Mouse (Mus musculus): Measurements from ENCODE around the gene Notch3. TPM values are rescaled to one million over a fixed set of nuclear protein-coding genes. Genes with fewer than 3 reads are reported as not detected.
A peak's percentile ranks its signal among the peaks of the same experiment; 100 is the strongest.
"Not testable (repeated sequence)": the region's sequence is repeated elsewhere in the genome, so short reads cannot be mapped to it uniquely, and the experiment has no call there.

Gene Notch3
- polyA plus RNA-seq, 1 experiment from 2014 or later: 6.4 TPM

- Histone ChIP-seq H3K9me3 (replicated peaks) (no peaks in the 10 kb centered on the region), H3K27ac (no peak overlapping the region), H3K4me1 (replicated peaks) (peaks cover 39% of the 10 kb centered on the region), H3K4me3 (no peak overlapping the region), H3K36me3 (no peaks in the 10 kb centered on the region), H3K27me3 (peaks cover 6% of the 10 kb centered on the region; the same call in 1 of the 2 replicates), H3K4me2 (no peak overlapping the region), H3K9ac (no peak overlapping the region)
- WGBS: 37% methylated on average over 5 of the region's 5 CpGs
- no peak; the same call in 1 of the 2 replicates for ATAC-seq (replicated peaks; ENCODE audit: insufficient number of reproducible peaks, insufficient read depth, low FRiP score, low read depth)
Measured at GRCm38 (mm10) chr17:32117287-32117871, 49.3 kb downstream of the Notch3 start.

GRCm38 (mm10) chr17:32116586-32117286 is 49.9 kb downstream of the Notch3 start:
- Histone ChIP-seq H3K27ac (no peak overlapping the region), H3K36me3 (no peaks in the 10 kb centered on the region), H3K4me1 (replicated peaks) (peaks cover 32% of the 10 kb centered on the region), H3K4me2 (no peak overlapping the region), H3K9me3 (replicated peaks) (no peaks in the 10 kb centered on the region), H3K9ac (no peak overlapping the region), H3K4me3 (no peak overlapping the region), H3K27me3 (peaks cover 6% of the 10 kb centered on the region; the same call in 1 of the 2 replicates)
- WGBS: 80% methylated on average over 6 of the region's 6 CpGs
- ATAC-seq (replicated peaks; ENCODE audit: insufficient number of reproducible peaks, insufficient read depth, low FRiP score, low read depth): no peak

GRCm38 (mm10) chr17:32114486-32114885 is 52.2 kb downstream of the Notch3 start:
- not testable (repeated sequence) for H3K27ac ChIP-seq; H3K36me3 ChIP-seq; H3K9me3 ChIP-seq (replicated peaks); H3K27me3 ChIP-seq; ATAC-seq (replicated peaks; ENCODE audit: insufficient number of reproducible peaks, insufficient read depth, low FRiP score, low read depth)
- 62% methylated on average over 5 of the region's 5 CpGs for WGBS
- peak overlapping the region; percentile 58; the same call in 1 of the 2 replicates for H3K9ac ChIP-seq
- H3K4me1 ChIP-seq (replicated peaks): peaks cover 48% of the 10 kb centered on the region
- H3K4me2 ChIP-seq: peak overlapping the region; percentile 98
- H3K4me3 ChIP-seq: peak overlapping the region; percentile 59

DNA sequence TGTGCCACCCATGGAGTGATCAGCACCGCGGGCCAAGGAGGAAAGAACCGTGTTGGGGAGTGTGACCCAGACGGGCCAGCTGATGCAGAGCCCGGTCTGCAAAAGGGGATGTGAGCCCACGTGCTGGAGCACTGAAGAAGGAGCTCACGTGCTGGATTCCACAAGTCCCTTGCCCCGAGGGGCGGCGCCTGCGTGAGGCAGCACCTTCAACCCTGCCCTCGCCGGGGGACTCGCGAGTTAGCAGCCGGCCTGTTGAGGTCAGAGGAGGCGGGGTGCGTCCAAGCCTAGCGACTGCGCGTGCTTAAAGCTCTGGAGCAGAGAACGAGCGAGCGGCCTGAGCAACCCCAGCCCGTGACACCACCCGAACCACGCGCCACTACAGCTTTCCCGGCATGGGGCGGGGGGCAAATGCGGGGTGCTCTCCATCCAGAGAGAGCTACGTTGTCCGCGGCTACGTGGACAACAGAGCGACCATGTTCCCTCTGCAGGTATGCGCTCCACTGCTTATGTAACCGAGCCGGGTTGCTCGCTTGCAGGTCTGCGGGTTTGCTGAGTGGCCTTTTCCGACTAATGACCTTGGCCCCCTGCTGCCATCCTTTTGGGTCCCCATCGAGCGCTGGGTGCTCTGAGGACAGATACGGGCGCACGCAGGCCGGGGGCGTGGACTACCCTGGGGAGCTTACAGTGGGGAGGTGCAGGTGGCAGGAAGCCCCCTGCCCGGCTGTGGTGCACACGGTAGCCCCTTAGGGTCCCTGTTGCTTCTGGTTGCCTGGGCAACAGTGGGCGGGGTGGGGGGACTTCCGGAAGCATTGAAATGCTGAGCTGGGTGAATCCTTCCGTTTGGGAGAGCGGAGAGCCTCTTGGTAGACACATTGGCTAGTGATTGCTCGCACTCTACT is 52.9 kb downstream of the Notch3 start:
- Histone ChIP-seq H3K4me2 (peak overlapping the region; percentile 98), H3K27me3 (peaks cover 6% of the 10 kb centered on the region; the same call in 1 of the 2 replicates), H3K4me1 (replicated peaks) (peaks cover 48% of the 10 kb centered on the region), H3K9me3 (replicated peaks) (no peaks in the 10 kb centered on the region), H3K36me3 (no peaks in the 10 kb centered on the region), H3K27ac (no peak overlapping the region), H3K9ac (peak overlapping the region; percentile 58), H3K4me3 (peak overlapping the region; percentile 59)
- peak; percentile 39; the same call in 1 of the 2 replicates for ATAC-seq (replicated peaks; ENCODE audit: insufficient number of reproducible peaks, insufficient read depth, low FRiP score, low read depth)
- 2% methylated on average over 56 of the region's 56 CpGs for WGBS

DNA sequence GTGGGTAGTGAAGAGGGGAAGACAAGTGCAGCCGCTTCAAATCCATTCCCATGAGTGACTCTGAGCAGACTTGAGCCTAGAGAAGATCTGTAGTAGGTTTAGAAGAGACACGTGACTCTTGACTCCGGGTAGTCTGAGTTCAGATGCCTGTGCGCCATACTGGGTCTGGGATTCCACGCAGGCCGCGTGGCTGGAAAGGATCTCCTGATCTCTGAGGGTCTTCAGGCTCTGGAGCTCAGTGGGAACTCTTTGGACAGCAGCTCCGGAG is 53.5 kb downstream of the Notch3 start:
- peak overlapping the region; percentile 58 for H3K9ac ChIP-seq
- ATAC-seq (replicated peaks; ENCODE audit: insufficient number of reproducible peaks, insufficient read depth, low FRiP score, low read depth): peak; percentile 2; the same call in 1 of the 2 replicates
- H3K36me3 ChIP-seq: no peaks in the 10 kb centered on the region
- H3K4me2 ChIP-seq: peak overlapping the region; percentile 98
- peak overlapping the region; percentile 59 for H3K4me3 ChIP-seq
- H3K4me1 ChIP-seq (replicated peaks): peaks cover 43% of the 10 kb centered on the region
- no peaks in the 10 kb centered on the region for H3K9me3 ChIP-seq (replicated peaks)
- peaks cover 6% of the 10 kb centered on the region; the same call in 1 of the 2 replicates for H3K27me3 ChIP-seq
- 14% methylated on average over 8 of the region's 8 CpGs for WGBS
- no peak overlapping the region for H3K27ac ChIP-seq

DNA sequence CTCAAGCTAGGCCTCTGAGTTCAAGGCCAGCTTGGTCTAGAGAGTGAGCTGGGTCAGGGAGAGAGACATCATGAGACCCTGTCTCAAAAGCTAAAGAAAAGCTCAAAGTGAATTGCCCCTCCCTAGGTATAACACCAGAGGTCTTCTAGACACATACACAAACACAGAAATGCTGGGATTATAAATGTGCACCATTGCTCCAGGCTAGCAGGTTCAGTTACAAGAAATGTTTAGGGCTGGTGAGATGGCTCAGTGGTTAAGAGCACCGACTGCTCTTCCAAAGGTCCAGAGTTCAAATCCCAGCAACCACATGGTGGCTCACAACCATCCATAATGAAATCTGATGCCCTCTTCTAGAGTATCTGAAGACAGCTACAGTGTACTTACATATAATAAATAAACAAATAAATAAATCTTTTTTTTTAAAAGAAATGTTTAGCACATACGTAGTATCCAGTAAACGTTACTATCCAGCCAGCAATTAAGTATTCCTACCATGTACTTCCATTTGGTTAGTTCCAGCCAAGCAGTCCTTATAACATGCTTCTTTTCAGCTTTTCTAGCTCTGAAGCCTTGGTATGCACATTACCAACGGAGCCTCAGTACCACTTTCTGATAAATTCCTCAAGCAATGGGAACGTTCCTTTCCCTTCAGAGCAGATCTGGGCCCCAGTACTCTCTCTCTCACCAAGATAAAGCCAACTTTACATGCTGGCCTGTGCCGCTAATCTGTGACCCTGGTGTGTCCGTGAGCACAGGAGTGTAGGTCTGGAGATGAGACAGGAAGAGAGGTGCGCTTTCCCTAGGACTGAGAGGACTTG is 54.0 kb downstream of the Notch3 start:
- Histone ChIP-seq H3K36me3 (no peaks in the 10 kb centered on the region), H3K4me3 (no peak overlapping the region), H3K27ac (no peak overlapping the region), H3K4me2 (peak overlapping the region; percentile 98; the same call in 1 of the 2 replicates), H3K27me3 (peaks cover 6% of the 10 kb centered on the region; the same call in 1 of the 2 replicates), H3K9me3 (replicated peaks) (no peaks in the 10 kb centered on the region), H3K4me1 (replicated peaks) (peaks cover 39% of the 10 kb centered on the region), H3K9ac (no peak overlapping the region)
- no peak for ATAC-seq (replicated peaks; ENCODE audit: insufficient number of reproducible peaks, insufficient read depth, low FRiP score, low read depth)
- 60% methylated on average over 8 of the region's 8 CpGs for WGBS

GRCm38 (mm10) chr17:32110980-32111780 is 55.5 kb downstream of the Notch3 start:
- Histone ChIP-seq H3K4me2 (no peak overlapping the region), H3K36me3 (no peaks in the 10 kb centered on the region), H3K9me3 (replicated peaks) (no peaks in the 10 kb centered on the region), H3K4me1 (replicated peaks) (peaks cover 31% of the 10 kb centered on the region), H3K4me3 (no peak overlapping the region), H3K27ac (peak overlapping the region; percentile 65), H3K9ac (0 out of 2 replicates have a peak overlapping the region, but pooled peaks have one; percentile 28), H3K27me3 (peaks cover 6% of the 10 kb centered on the region; the same call in 1 of the 2 replicates)
- ATAC-seq (replicated peaks; ENCODE audit: insufficient number of reproducible peaks, insufficient read depth, low FRiP score, low read depth): no peak
- 72% methylated on average over 10 of the region's 10 CpGs for WGBS

DNA sequence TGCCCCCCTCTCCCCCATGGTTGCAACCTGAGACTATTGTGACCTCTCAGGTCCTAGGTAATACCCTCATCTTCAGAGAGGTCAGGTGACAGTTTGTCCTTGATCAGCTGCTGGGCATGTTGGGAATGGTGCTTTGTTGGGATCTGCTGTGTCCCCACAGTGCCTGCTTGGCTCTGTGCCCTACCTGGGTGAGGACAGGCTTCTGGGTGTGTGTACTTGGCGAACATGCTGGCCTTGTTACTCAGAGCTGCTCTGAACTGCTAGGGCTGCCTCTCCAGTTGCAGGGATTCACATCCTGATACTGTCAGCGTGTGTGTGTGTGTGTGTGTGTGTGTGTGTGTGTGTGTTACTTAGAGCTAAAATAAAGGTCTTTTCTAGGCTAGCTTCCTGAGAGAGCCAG is 56.2 kb downstream of the Notch3 start:
- H3K9ac ChIP-seq: no peak overlapping the region
- no peaks in the 10 kb centered on the region for H3K9me3 ChIP-seq (replicated peaks)
- no peaks in the 10 kb centered on the region for H3K36me3 ChIP-seq
- no peak overlapping the region for H3K4me2 ChIP-seq
- H3K27me3 ChIP-seq: peaks cover 9% of the 10 kb centered on the region; the same call in 1 of the 2 replicates
- WGBS: 25% methylated on average over 2 of the region's 2 CpGs
- peaks cover 31% of the 10 kb centered on the region for H3K4me1 ChIP-seq (replicated peaks)
- peak overlapping the region; percentile 65 for H3K27ac ChIP-seq
- no peak overlapping the region for H3K4me3 ChIP-seq
- ATAC-seq (replicated peaks; ENCODE audit: insufficient number of reproducible peaks, insufficient read depth, low FRiP score, low read depth): peak; percentile 58; the same call in 1 of the 2 replicates

GRCm38 (mm10) chr17:32109201-32109940 is 57.3 kb downstream of the Notch3 start:
- Histone ChIP-seq H3K9ac (no peak overlapping the region), H3K27me3 (peaks cover 15% of the 10 kb centered on the region; the same call in 1 of the 2 replicates), H3K4me3 (no peak overlapping the region), H3K36me3 (no peaks in the 10 kb centered on the region), H3K4me1 (replicated peaks) (peaks cover 29% of the 10 kb centered on the region), H3K4me2 (no peak overlapping the region), H3K27ac (no peak overlapping the region), H3K9me3 (replicated peaks) (no peaks in the 10 kb centered on the region)
- 65% methylated on average over 6 of the region's 6 CpGs for WGBS
- ATAC-seq (replicated peaks; ENCODE audit: insufficient number of reproducible peaks, insufficient read depth, low FRiP score, low read depth): no peak
